Mouse (Mus musculus) CH12.LX (cell line): ENCODE results near the gene Kctd20. TPM values are rescaled to one million over a fixed set of nuclear protein-coding genes. Genes with fewer than 3 reads are reported as not detected.

Experiments used
- DNase-seq: peaks from one replicate; pipeline ENCODE4 v3.0.0-alpha.2; 2013; ENCODE audit errors: extremely low read depth
- H3K27ac ChIP-seq: 2 replicates; pipeline ENCODE4 v1.5.1; 2012; ENCODE audit warnings: low read depth, mild to moderate bottlenecking, control low read depth, moderate library complexity; ENCODE audit not compliant: insufficient read depth
- H3K27me3 ChIP-seq: replicated peaks from 2 replicates; pipeline ENCODE3; 2012; ENCODE audit warnings: inconsistent platforms
- H3K36me3 ChIP-seq, 2 experiments: replicated peaks in 1 of 2; 2 replicates each; pipeline versions ENCODE3 to v1.6.1; 2012; ENCODE audit warnings: inconsistent platforms in 1 of 2, low read length in 1 of 2, mild to moderate bottlenecking in 1 of 2, mixed read lengths in 1 of 2, moderate library complexity in 1 of 2; ENCODE audit not compliant: control insufficient read depth in 1 of 2, insufficient read depth in 1 of 2
- H3K4me1 ChIP-seq, 2 experiments: 2 replicates each; pipeline ENCODE4 v1.6.1; 2012; ENCODE audit warnings: inconsistent platforms in 1 of 2, moderate library complexity in 1 of 2; ENCODE audit not compliant: insufficient read depth in 2 of 2, control insufficient read depth in 1 of 2
- H3K4me2 ChIP-seq: 2 replicates; pipeline ENCODE4 v1.6.1; 2012; ENCODE audit warnings: low read depth, mild to moderate bottlenecking, control low read depth; ENCODE audit not compliant: poor library complexity, insufficient read depth, severe bottlenecking
- H3K4me3 ChIP-seq, 3 experiments: fragments of 150-350 bp in 1 of 3; sonication (generic) in 1 of 3; replicated peaks in 1 of 3; 2 replicates each; pipeline versions ENCODE3 to v1.5.1; 2011 to 2012; ENCODE audit warnings: low read depth in 2 of 3, low read length in 2 of 3, mild to moderate bottlenecking in 2 of 3, moderate library complexity in 2 of 3, control low read depth in 1 of 3, improper control_type of control experiment in 1 of 3, inconsistent platforms in 1 of 3, mixed read lengths in 1 of 3; ENCODE audit not compliant: poor library complexity in 1 of 3
- H3K79me2 ChIP-seq: replicated peaks from 2 replicates; pipeline ENCODE4 v1.6.1; 2012; ENCODE audit warnings: mild to moderate bottlenecking, moderate library complexity; ENCODE audit not compliant: control insufficient read depth, poor library complexity, insufficient read depth, severe bottlenecking; ENCODE audit errors: extremely low read depth
- H3K9ac ChIP-seq: 2 replicates; pipeline ENCODE4 v1.6.1; 2012; ENCODE audit warnings: low read depth, mild to moderate bottlenecking, control low read depth, moderate library complexity; ENCODE audit not compliant: insufficient read depth
- H3K9me3 ChIP-seq: replicated peaks from 2 replicates; pipeline ENCODE3; 2012; ENCODE audit warnings: low read length, inconsistent platforms, mixed read lengths
- BHLHE40 ChIP-seq: IDR thresholded peaks from 2 replicates; pipeline ENCODE4 v1.6.1; 2011; ENCODE audit warnings: mild to moderate bottlenecking, low read depth, low read length, improper control_type of control experiment
- CTCF ChIP-seq, 2 experiments: IDR thresholded peaks in 1 of 2; conservative IDR thresholded peaks in 1 of 2; 2 replicates each; pipeline ENCODE4 v1.5.1; 2011 to 2012; ENCODE audit warnings: low read depth in 2 of 2, low read length in 2 of 2, improper control_type of control experiment in 1 of 2, inconsistent platforms in 1 of 2, mild to moderate bottlenecking in 1 of 2, moderate library complexity in 1 of 2
- E2F4 ChIP-seq: IDR thresholded peaks from 2 replicates; pipeline ENCODE4 v1.6.1; 2011; ENCODE audit warnings: low read depth, low read length, improper control_type of control experiment; ENCODE audit not compliant: insufficient replicate concordance
- KAT2A ChIP-seq: IDR thresholded peaks from 2 replicates; pipeline ENCODE4 v1.6.1; 2012; ENCODE audit warnings: low read length, improper control_type of control experiment, inconsistent platforms; ENCODE audit not compliant: insufficient replicate concordance
- MAZ ChIP-seq: IDR thresholded peaks from 2 replicates; pipeline ENCODE4 v1.6.1; 2012; ENCODE audit warnings: low read depth, mild to moderate bottlenecking, inconsistent platforms, low read length, improper control_type of control experiment, moderate library complexity
- NRF1 ChIP-seq: IDR thresholded peaks from 2 replicates; pipeline ENCODE4 v1.6.1; 2014; ENCODE audit warnings: low read depth, mild to moderate bottlenecking, inconsistent platforms, low read length, improper control_type of control experiment, moderate library complexity
- PAX5 ChIP-seq: IDR thresholded peaks from 2 replicates; pipeline ENCODE4 v1.6.1; 2012; ENCODE audit warnings: low read length, inconsistent platforms, mixed read lengths
- RAD21 ChIP-seq: IDR thresholded peaks from 2 replicates; pipeline ENCODE4 v1.6.1; 2011; ENCODE audit warnings: low read depth, mild to moderate bottlenecking, low read length, improper control_type of control experiment, moderate library complexity
- RCOR1 ChIP-seq: conservative IDR thresholded peaks from 2 replicates; pipeline ENCODE4 v1.6.1; 2012; ENCODE audit warnings: low read depth, mild to moderate bottlenecking, inconsistent platforms, low read length, improper control_type of control experiment
- SMC3 ChIP-seq: IDR thresholded peaks from 2 replicates; pipeline ENCODE4 v1.6.1; 2011; ENCODE audit warnings: low read depth, low read length, improper control_type of control experiment
- UBTF ChIP-seq: IDR thresholded peaks from 2 replicates; pipeline ENCODE4 v1.6.1; 2012; ENCODE audit warnings: low read depth, mild to moderate bottlenecking, inconsistent platforms, low read length, improper control_type of control experiment, moderate library complexity
- ZC3H11A ChIP-seq: IDR thresholded peaks from 2 replicates; pipeline ENCODE4 v1.6.1; 2012; ENCODE audit warnings: low read depth, mild to moderate bottlenecking, inconsistent platforms, low read length, improper control_type of control experiment
- ZMIZ1 ChIP-seq: IDR thresholded peaks from 2 replicates; pipeline ENCODE4 v1.6.1; 2012; ENCODE audit warnings: low read depth, mild to moderate bottlenecking, inconsistent platforms, low read length, improper control_type of control experiment
- dilution Hi-C: fragments of 300-500 bp; cut with MboI; formaldehyde crosslinking; loops from 2 replicates; pipeline ENCODE4 v1.14.3; 2020; ENCODE audit warnings: low sequenced_read_pairs; ENCODE audit not compliant: extremely low pct_unique_long_range_greater_than_20kb, extremely low pct_ligation_motif_present
- in situ Hi-C: fragments of 300-500 bp; cut with MboI; formaldehyde crosslinking; loops from 3 replicates; pipeline ENCODE4 v1.14.3; 2019; ENCODE audit warnings: low sequenced_read_pairs, low pct_ligation_motif_present, low pct_unique_long_range_greater_than_20kb, mixed read lengths
- polyA plus RNA-seq: library from polyadenylated mRNA; unstranded; fragments of >175 nt; gene quantifications from 2 replicates; pipeline ENCODE4 v1.2.1, GENCODE M21; 2012; ENCODE audit warnings: low read depth; ENCODE audit not compliant: insufficient read length
- total RNA-seq, 2 experiments: library from RNA; depleted of rRNA; stranded (reverse); fragments of 300-350 nt in 1 of 2; fragments of >200 nt in 1 of 2; gene quantifications; 2 replicates each; pipeline ENCODE4 v1.2.3; 2012 to 2014

Gene Kctd20
- total and polyA plus RNA-seq, 3 experiments, result 40.1 to 85.2 (median 68.5) TPM

- TF ChIP-seq SMC3, result no peak
These were observed at the start of gene Kctd20 (continued) for GRCm38 (mm10) chr17:28951831-28952799.

DNA sequence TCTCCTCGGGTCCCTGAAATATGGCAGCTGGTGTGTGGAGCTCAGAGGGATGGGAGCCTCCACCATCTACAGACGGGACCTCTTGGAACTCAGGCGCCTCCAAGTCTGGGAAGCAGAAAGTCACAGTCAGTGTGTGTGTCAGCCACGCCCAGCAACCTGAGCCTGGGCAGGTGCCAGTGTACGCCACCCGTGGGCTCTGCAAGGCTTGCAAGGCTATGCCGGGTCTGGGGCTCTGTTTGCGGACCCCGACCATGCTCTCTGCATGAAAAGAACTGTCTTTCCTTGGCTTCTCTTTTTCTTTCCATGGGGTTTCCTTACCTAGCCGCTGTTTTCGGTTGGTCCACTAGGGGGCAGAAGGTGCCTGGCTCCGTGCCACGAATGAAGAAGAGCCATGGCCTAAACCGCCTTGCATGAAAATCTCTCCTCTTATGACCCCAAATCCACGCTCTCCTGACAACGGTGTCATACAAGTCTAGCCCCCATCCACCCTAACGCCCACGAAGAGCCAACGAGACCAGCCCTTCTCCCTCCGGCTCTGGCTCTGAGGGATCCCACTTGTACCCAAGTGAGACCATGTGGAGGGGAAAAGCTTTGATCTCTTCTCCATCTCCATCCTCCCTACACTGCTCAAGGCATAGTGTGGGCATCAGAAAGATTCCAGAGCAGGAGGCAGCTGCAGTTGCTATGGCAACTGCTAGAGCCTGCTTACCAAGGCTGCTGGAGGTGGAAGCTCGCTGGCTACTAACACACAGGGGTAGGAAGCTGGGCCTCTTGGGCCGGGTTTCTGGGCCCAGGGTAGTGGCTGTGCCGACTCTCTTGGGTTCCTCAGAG is 47.0 kb upstream of the Kctd20 start:
- in situ Hi-C loops, result loop anchor here (10.0 kb wide), 1 partner anchor 110 kb away; no protein-coding TSS in a partner anchor
- Histone ChIP-seq H3K9ac (no peak overlapping the region), H3K79me2 (no peaks in the 10 kb centered on the region), H3K27ac (no peak overlapping the region), H3K4me3 (no peak overlapping the region), H3K4me1 (peaks cover 0 to 5% of the 10 kb centered on the region in 2 experiments; a peak in 2 of 4 replicates), H3K4me2 (no peak overlapping the region), H3K36me3 (no peaks in the 10 kb centered on the region), H3K9me3 (peaks cover 11% of the 10 kb centered on the region), H3K27me3 (peaks cover 7% of the 10 kb centered on the region)
- TF ChIP-seq SMC3, result peak; percentile 69
- peak; percentile 11; the same call in 1 of the 2 replicates for TF ChIP-seq ZC3H11A
- TF ChIP-seq ZMIZ1, result no peak
- TF ChIP-seq RAD21, result peak; percentile 61
- TF ChIP-seq NRF1, result no peak
- peak; percentile 54 to 72 for TF ChIP-seq CTCF (conservative IDR thresholded peaks at IDR 0.05 in 1 of 2, IDR thresholded peaks at IDR 0.05 in 1 of 2; ENCODE audit: low read depth in 2 of 2, low read length in 2 of 2)
- TF ChIP-seq PAX5, result no peak
- dilution Hi-C loops, result no loop called here
- DNase-seq, result peak; percentile 52

DNA sequence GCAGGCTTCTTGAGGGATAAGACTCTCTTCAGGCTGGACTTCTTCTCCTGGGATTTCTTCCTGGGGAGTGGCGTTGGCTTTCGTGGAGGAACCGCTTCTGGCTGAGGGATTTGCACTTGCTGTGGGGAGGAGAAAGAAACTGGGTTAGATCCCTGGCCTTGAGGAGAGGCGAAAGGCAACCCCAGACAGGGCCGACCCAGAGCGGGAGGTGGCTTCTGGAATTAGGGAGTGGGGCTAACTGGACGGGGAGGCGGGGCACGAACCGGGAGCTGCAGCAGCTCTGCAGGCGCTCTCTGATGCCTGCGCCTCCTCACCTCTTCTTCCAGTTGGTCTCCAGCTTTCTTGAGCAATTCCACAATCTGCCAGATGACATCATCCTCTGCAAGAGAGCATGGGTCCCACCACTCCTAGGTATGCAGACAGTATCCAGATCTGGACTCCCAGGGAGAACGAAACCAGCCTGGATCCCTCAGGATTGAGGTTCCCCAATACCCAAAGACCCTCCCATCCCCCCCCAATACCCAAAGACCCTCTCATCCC is 46.3 kb upstream of the Kctd20 start:
- Histone ChIP-seq H3K9me3 (peaks cover 11% of the 10 kb centered on the region), H3K27me3 (peaks cover 7% of the 10 kb centered on the region), H3K9ac (no peak overlapping the region), H3K36me3 (no peaks in the 10 kb centered on the region), H3K4me3 (no peak overlapping the region), H3K4me1 (no peaks in the 10 kb centered on the region)
- DNase-seq, result no peak
- dilution Hi-C loops, result no loop called here
- in situ Hi-C loops, result loop anchor here (10.0 kb wide), 1 partner anchor 109 kb away; no protein-coding TSS in a partner anchor
- no peak for TF ChIP-seq MAZ
- TF ChIP-seq UBTF, result no peak
- TF ChIP-seq E2F4, result no peak
- TF ChIP-seq RCOR1, result no peak
- no peak for TF ChIP-seq BHLHE40
- no peak for TF ChIP-seq KAT2A
- no peak for TF ChIP-seq ZMIZ1
- TF ChIP-seq, all 38 proteins: peak for 0
- H3K79me2 ChIP-seq, result no peaks in the 10 kb centered on the region
- no peak overlapping the region for H3K27ac ChIP-seq
- H3K4me2 ChIP-seq, result no peak overlapping the region
